Mouse (Mus musculus): Measurements from ENCODE around the gene Gm10401. TPM values are rescaled to one million over a fixed set of nuclear protein-coding genes. Genes with fewer than 3 reads are reported as not detected.

The Gm10401 gene
- total and polyA plus RNA-seq, 3 experiments, result 1.7 to 10.9 TPM; not detected in 1

DNA sequence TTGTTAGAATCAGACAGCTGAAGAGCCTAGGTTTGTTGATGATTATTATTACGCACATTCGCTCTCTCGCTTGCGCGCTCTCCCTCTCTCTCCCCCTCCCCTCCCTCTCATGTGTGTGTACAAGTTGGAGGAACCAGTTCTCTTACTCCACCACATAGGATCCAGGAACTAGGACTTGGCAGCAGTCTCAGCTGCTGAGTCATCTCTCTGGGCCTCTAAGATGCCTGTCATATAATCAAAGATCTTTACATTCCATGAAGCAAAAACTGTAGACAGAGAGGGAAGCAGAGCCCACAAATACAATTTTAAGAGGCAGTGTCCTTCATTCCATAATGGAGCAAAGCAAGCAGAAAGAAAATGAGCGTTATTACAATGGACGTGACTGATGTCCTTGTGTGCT, 26.0 kb downstream of the Gm10401 start:
- no peak overlapping the region for H3K9ac ChIP-seq (ENCODE audit: insufficient read depth, low read depth)
- peaks cover 6 to 55% of the 10 kb centered on the region in 2 experiments for H3K36me3 ChIP-seq (replicated peaks in 1 of 2; ENCODE audit: control insufficient read depth in 1 of 2, insufficient read depth in 1 of 2, low read length in 1 of 2)
- peaks cover 4 to 47% of the 10 kb centered on the region in 2 experiments; a peak in 3 of 4 replicates for H3K4me1 ChIP-seq (ENCODE audit: control insufficient read depth in 1 of 2, insufficient read depth in 2 of 2)
- H3K9me3 ChIP-seq (replicated peaks; ENCODE audit: low read length), result no peaks in the 10 kb centered on the region
- no peak overlapping the region for H3K4me2 ChIP-seq (ENCODE audit: insufficient read depth, low read depth, poor library complexity, severe bottlenecking)
- H3K27ac ChIP-seq (ENCODE audit: insufficient read depth, low read depth), result no peak overlapping the region
- dilution Hi-C loops (cut with MboI; ENCODE audit: extremely low pct_ligation_motif_present, extremely low pct_unique_long_range_greater_than_20kb, low sequenced_read_pairs) (no loop called here), in situ Hi-C loops (cut with MboI; ENCODE audit: low pct_ligation_motif_present, low pct_unique_long_range_greater_than_20kb, low sequenced_read_pairs) (no loop called here)
- no peak overlapping the region for H3K4me3 ChIP-seq (replicated peaks in 1 of 3; ENCODE audit: low read depth in 2 of 3, low read length in 2 of 3, poor library complexity in 1 of 3)
- TF ChIP-seq TBP (conservative IDR thresholded peaks at IDR 0.05; ENCODE audit: low read depth, low read length), result no peak
- no peak for TF ChIP-seq ZC3H11A (IDR thresholded peaks at IDR 0.05; ENCODE audit: low read depth, low read length)
- no peak for TF ChIP-seq MAX (IDR thresholded peaks at IDR 0.05; ENCODE audit: low read length)
- no peak for TF ChIP-seq EP300 (IDR thresholded peaks at IDR 0.05; ENCODE audit: low read length)
- no peak for TF ChIP-seq CTCF (conservative IDR thresholded peaks at IDR 0.05 in 1 of 2, IDR thresholded peaks at IDR 0.05 in 1 of 2; ENCODE audit: low read depth in 2 of 2, low read length in 2 of 2)
- TF ChIP-seq E2F4 (IDR thresholded peaks at IDR 0.05; ENCODE audit: insufficient replicate concordance, low read depth, low read length), result no peak
- no peak for TF ChIP-seq NRF1 (IDR thresholded peaks at IDR 0.05; ENCODE audit: low read depth, low read length)
- no peak for TF ChIP-seq USF1 (IDR thresholded peaks at IDR 0.05; ENCODE audit: low read depth, low read length)
- no peak for TF ChIP-seq KAT2A (IDR thresholded peaks at IDR 0.05; ENCODE audit: insufficient replicate concordance, low read length)
- TF ChIP-seq HCFC1 (IDR thresholded peaks at IDR 0.05; ENCODE audit: low read depth, low read length), result no peak
- TF ChIP-seq BHLHE40 (IDR thresholded peaks at IDR 0.05; ENCODE audit: low read depth, low read length), result no peak
- no peak for TF ChIP-seq CHD2 (IDR thresholded peaks at IDR 0.05; ENCODE audit: low read length)
- no peak for TF ChIP-seq MYC (IDR thresholded peaks at IDR 0.05; ENCODE audit: low read depth, low read length)
- peaks cover 1% of the 10 kb centered on the region; the same call in 1 of the 2 replicates for H3K79me2 ChIP-seq (replicated peaks; ENCODE audit: control insufficient read depth, extremely low read depth, insufficient read depth, poor library complexity, severe bottlenecking)
- no peaks in the 10 kb centered on the region for H3K27me3 ChIP-seq (replicated peaks)
- DNase-seq (ENCODE audit: extremely low read depth), result no peak

DNA sequence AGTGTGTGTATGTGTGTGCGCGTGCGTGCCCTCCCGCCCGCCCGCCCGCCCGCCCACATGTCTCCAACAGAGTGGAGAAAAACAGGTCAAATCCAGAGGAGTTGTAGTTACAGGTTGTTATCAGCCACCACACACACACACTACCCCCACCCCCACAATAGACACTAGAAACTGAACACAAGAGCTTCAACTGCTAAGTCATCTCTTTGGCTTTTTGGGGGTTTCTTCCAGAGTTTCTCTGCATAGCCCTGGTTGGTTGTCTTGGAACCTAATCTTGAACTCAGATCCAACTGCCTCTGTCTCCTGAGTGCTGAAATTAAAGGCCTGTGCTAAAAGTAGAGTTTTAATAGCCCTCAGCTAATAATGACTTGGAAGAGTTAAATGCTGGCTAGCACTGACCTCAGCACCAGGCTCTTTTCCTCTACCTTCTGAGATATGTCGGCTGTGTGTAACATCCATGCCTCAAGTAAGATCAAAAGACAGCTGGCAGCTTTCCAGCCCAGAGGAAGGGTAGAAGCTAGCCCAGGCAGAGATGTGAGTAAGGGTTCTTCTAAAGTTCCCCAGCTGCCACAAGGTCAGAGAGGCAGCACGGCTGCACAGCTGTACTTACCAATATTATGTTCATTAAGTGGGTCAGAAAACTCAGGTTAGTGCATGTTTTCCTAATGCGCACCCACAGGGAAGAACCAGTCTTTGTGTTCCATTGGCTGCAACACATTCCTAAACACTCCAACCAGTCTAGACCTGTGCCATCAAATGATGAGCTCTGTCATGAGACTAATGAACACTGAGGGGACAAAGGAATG, 26.8 kb downstream of the Gm10401 start:
- H3K27me3 ChIP-seq (replicated peaks), result no peaks in the 10 kb centered on the region
- no peak overlapping the region for H3K4me3 ChIP-seq (replicated peaks in 1 of 3; ENCODE audit: low read depth in 2 of 3, low read length in 2 of 3, poor library complexity in 1 of 3)
- in situ Hi-C loops (cut with MboI; ENCODE audit: low pct_ligation_motif_present, low pct_unique_long_range_greater_than_20kb, low sequenced_read_pairs), result no loop called here
- H3K36me3 ChIP-seq (replicated peaks in 1 of 2; ENCODE audit: control insufficient read depth in 1 of 2, insufficient read depth in 1 of 2, low read length in 1 of 2), result peaks cover 7 to 50% of the 10 kb centered on the region in 2 experiments
- no peak for TF ChIP-seq BHLHE40 (IDR thresholded peaks at IDR 0.05; ENCODE audit: low read depth, low read length)
- no peak for TF ChIP-seq RCOR1 (conservative IDR thresholded peaks at IDR 0.05; ENCODE audit: low read depth, low read length)
- dilution Hi-C loops (cut with MboI; ENCODE audit: extremely low pct_ligation_motif_present, extremely low pct_unique_long_range_greater_than_20kb, low sequenced_read_pairs), result no loop called here
- H3K9me3 ChIP-seq (replicated peaks; ENCODE audit: low read length), result no peaks in the 10 kb centered on the region
- DNase-seq (ENCODE audit: extremely low read depth), result no peak
- no peak overlapping the region for H3K4me2 ChIP-seq (ENCODE audit: insufficient read depth, low read depth, poor library complexity, severe bottlenecking)
- no peak overlapping the region for H3K27ac ChIP-seq (ENCODE audit: insufficient read depth, low read depth)
- H3K9ac ChIP-seq (ENCODE audit: insufficient read depth, low read depth), result no peak overlapping the region
- peaks cover 4% of the 10 kb centered on the region; the same call in 1 of the 2 replicates for H3K79me2 ChIP-seq (replicated peaks; ENCODE audit: control insufficient read depth, extremely low read depth, insufficient read depth, poor library complexity, severe bottlenecking)
- peaks cover 4 to 47% of the 10 kb centered on the region in 2 experiments; a peak in 3 of 4 replicates for H3K4me1 ChIP-seq (ENCODE audit: control insufficient read depth in 1 of 2, insufficient read depth in 2 of 2)
